Mouse (Mus musculus) small intestine, adult 2 months (tissue): ENCODE data around the gene Prl2c3.
"Not testable (repeated sequence)": the region's sequence is repeated elsewhere in the genome, so short reads cannot be mapped to it uniquely, and the experiment has no call there.

Source experiments
- CTCF ChIP-seq: fragments of 200-500 bp; IDR thresholded peaks from 2 replicates; pipeline ENCODE4 v1.5.1; 2012; ENCODE audit warnings: low read depth, mild to moderate bottlenecking, control low read depth, inconsistent platforms, low read length, moderate library complexity, mixed read lengths; ENCODE audit not compliant: insufficient replicate concordance, insufficient read length; ENCODE audit errors: extremely low read depth
- POLR2A ChIP-seq: fragments of 200-500 bp; IDR thresholded peaks from 2 replicates; pipeline ENCODE4 v1.6.1; 2012; ENCODE audit warnings: low read depth, mild to moderate bottlenecking, control low read depth, inconsistent platforms, low read length, moderate library complexity

- TF ChIP-seq POLR2A, CTCF: not testable (repeated sequence)
Observed at GRCm38 (mm10) chr13:12844701-12845100, 44.8 kb upstream of the Prl2c3 start.
